Mouse (Mus musculus): Measurements from ENCODE around the gene Ccdc77.

DNA sequence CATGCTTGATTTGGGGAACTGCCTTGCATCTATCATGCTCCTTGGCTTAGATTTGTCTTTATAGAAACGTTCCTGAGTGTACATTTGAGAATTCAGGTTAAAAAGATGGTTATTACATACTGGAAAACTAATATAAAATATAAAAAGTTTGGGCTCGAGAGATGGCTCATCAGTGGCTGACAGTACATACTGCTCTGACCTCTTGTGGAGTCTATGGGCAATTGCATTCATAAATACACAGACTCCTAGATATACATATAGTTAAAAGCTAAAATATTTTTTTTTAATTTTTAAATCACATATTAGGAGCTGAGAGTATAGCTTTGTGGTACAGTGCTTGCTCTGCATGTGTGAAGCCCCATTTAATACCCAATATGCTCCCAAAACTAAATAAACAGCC, 31.8 kb downstream of the Ccdc77 start:
- TF ChIP-seq SMC3 (IDR thresholded peaks at IDR 0.05; ENCODE audit: low read depth, low read length) (no peak), POLR2A (IDR thresholded peaks at IDR 0.05; ENCODE audit: low read depth, low read length) (no peak), CTCF (conservative IDR thresholded peaks at IDR 0.05 in 1 of 2, IDR thresholded peaks at IDR 0.05 in 1 of 2; ENCODE audit: low read depth in 2 of 2, low read length in 2 of 2) (peak in 1 of 2 experiments; percentile 31; a peak in 2 of 4 replicates), EP300 (IDR thresholded peaks at IDR 0.05; ENCODE audit: low read length) (no peak), RCOR1 (conservative IDR thresholded peaks at IDR 0.05; ENCODE audit: low read depth, low read length) (no peak), TCF12 (IDR thresholded peaks at IDR 0.05; ENCODE audit: low read depth, low read length) (no peak), GABPA (IDR thresholded peaks at IDR 0.05; ENCODE audit: insufficient replicate concordance, low read depth, low read length) (no peak), USF1 (IDR thresholded peaks at IDR 0.05; ENCODE audit: low read depth, low read length) (no peak), MEF2A (IDR thresholded peaks at IDR 0.05; ENCODE audit: borderline replicate concordance, low read depth, low read length) (no peak), SIN3A (IDR thresholded peaks at IDR 0.05; ENCODE audit: low read length) (no peak), HCFC1 (IDR thresholded peaks at IDR 0.05; ENCODE audit: low read depth, low read length) (no peak), ZNF384 (IDR thresholded peaks at IDR 0.05; ENCODE audit: low read depth, low read length) (no peak), PAX5 (IDR thresholded peaks at IDR 0.05; ENCODE audit: low read length) (no peak), TBP (conservative IDR thresholded peaks at IDR 0.05; ENCODE audit: low read depth, low read length) (no peak)
